Mouse (Mus musculus): ENCODE results near the gene Wfdc1. TPM values are rescaled to one million over a fixed set of nuclear protein-coding genes. Genes with fewer than 3 reads are reported as not detected.

Gene Wfdc1
- polyA plus RNA-seq, 1 experiment, result 41.3 TPM

DNA sequence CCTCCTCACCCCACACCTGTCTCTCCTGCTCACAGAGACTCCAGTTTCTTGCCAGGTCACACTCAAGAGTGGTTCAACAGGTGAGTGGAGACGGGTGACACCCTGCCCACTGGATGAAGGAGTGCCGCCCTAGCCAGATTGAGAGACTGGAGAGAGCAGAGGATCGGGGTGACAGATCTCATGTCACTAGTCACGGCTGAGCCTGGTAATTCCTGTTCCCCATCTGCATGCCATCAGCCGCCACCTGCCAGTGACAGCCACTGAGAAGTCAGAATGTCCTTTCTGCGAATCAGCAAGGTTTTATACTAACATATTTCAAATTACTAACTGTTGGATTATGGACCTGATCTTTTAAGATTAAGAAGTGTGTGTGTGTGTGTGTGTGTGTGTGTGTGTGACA is 24.4 kb downstream of the Wfdc1 start:
- DNase-seq (ENCODE audit: low read depth), result no peak

DNA sequence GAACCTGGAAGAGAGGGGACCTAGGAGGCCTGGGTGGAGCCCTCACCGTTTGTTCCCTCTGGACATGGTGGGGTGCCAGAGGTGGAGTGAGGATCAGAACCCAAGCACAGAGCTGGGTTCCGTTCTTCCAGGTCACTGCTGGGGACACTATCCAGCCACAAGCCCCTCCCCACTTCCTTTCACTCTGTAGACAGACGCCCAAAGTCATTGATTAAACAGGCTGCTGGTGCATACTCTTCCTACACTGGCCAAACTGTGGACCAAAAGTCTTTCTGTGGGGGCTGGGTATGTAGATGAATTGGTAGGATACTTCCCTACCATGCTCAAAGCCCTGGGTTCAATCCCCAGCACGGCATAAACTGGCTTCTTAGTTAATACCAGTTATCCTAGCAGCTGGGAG is 25.8 kb downstream of the Wfdc1 start:
- no peak for DNase-seq (ENCODE audit: low read depth)

GRCm38 (mm10) chr8:119694696-119695095 is 28.5 kb downstream of the Wfdc1 start:
- no peak for DNase-seq (ENCODE audit: low read depth)

- no peak for DNase-seq (ENCODE audit: low read depth)
Observed at GRCm38 (mm10) chr8:119697163-119697562, 31.0 kb downstream of the Wfdc1 start.

DNA sequence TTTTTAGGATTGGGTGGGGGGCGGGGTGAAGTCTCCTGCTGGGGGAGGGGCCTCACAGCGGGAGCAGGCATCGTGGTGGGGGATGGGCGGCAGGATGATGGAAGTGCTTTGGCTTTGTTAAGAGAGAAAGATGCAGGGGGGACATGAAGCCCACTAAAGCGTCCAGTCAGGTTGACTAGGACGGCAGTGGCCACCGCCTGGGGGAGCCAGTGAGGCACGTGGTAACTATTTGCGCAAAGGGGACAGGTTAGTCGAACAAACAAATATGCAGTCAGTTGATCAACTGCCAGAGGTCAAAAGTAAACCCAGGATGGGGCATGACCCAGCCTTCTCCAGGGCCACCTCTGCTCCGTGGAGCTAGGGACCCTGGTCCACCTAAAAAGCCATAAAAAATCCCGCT is 32.8 kb downstream of the Wfdc1 start:
- DNase-seq (ENCODE audit: low read depth), result no peak

DNA sequence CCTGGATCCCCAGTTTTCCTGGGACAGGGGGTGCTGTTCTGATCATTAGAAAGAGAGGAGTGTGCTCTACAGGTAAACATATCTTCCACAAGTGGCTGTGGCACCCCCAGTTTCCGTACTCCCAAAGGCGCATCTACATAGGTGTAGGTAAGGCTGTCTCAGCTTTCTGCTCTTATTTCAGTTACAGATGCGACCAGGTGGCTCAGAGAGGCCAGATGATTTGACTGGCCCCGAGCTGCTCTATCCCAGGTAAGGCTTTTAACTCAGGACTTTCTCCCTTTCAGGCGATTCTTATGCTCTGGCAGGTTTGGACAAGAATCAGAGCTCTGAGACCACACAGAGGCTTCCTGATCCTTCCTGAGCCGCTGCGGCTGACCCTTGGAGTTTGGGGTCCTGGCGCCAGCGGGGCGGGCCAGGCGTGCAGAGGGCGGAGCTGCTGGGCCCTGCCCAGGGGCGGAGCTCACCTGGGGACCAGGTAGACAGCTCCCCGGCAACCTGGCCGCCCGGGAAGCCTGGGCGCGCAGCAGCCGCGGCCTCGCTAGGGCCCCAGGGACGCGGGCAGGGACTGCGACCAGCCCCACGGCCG is 33.5 kb downstream of the Wfdc1 start, which contains the start of gene Atp2c2:
Gene Atp2c2, plus strand, starts transcription at position 461 of the 586 bp plus-strand sequence.
- no peak for DNase-seq (ENCODE audit: low read depth)

DNA sequence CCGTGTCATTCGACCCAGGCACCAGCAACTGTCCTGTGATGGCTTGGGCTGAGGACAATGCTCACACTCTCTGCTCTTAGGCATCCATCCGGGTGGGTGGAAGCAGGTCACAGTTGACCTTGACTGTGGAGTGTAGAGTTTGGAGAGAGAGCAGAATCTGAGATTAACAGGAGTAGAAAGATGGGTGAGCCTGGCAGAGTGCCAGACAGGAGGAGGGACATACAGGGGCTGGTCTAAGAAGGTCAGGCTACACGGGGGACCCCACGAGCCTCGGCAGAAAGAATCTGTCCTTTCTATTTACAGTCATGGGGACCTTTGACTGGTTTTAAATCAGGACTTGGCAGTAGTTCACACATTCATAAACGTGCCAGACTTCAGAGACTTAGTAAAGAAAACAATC is 36.8 kb downstream of the Wfdc1 start:
- DNase-seq (ENCODE audit: low read depth), result no peak

- DNase-seq (ENCODE audit: low read depth), result no peak
Observed at GRCm38 (mm10) chr8:119707146-119707545, 41.0 kb downstream of the Wfdc1 start.

GRCm38 (mm10) chr8:119708471-119708870 is 42.3 kb downstream of the Wfdc1 start:
- no peak for DNase-seq (ENCODE audit: low read depth)

- DNase-seq (ENCODE audit: low read depth), result peak; percentile 59
Observed at GRCm38 (mm10) chr8:119708878-119709702, 42.9 kb downstream of the Wfdc1 start.

- DNase-seq (ENCODE audit: low read depth), result peak; percentile 83
Observed at GRCm38 (mm10) chr8:119709703-119710093, 43.5 kb downstream of the Wfdc1 start.

- DNase-seq (ENCODE audit: low read depth), result no peak
Observed at GRCm38 (mm10) chr8:119712226-119712625, 46.1 kb downstream of the Wfdc1 start.

- no peak for DNase-seq (ENCODE audit: low read depth)
Observed at GRCm38 (mm10) chr8:119713421-119713820, 47.3 kb downstream of the Wfdc1 start.

DNA sequence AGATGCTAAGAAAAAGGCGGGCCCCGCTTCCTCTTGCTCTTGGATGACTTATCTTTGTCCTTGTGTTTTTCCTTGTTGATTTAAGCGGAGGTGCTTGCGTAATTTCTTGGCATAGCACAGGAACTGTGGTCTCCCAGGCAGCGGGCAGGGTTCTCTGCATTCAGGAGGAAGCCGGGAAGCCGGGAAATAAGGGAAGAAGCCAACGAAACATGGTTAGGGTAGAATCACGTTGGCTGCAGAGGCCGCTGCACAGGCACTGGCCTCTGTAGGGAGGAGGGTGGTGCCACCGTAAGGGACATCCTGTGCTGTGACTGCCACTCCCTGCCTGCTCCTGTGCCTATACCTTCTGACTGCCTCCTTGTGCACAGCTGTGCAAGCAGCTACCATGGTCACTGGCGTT is 49.1 kb downstream of the Wfdc1 start:
- DNase-seq (ENCODE audit: low read depth), result no peak

DNA sequence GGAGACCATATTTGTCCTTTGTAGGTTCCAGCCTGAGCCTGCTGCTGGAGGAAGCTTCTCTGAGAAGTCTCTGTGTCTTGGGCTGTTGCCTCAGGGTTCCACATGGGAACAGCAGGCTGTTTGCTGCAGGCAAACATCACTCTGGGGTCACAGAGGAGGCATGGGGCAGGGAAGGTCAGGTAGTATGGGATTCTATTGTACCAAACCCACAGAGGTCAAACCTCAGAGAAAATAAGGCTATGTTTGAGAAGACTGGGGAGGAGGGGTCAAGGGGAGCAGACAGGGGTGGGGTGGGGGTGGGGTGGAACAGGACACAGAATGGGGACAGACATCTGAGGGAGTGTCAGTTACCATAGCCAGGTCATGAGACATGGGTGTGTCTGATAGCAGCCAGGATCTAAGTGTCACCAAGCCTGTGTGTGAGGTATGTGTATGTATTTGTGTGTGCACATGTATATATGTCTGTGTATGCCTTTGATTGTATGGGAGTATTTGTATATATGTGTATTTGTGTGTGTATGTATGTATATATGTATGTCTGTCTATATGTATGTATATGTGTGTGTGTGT is 50.6 kb downstream of the Wfdc1 start:
- DNase-seq (ENCODE audit: low read depth), result no peak

- DNase-seq (ENCODE audit: low read depth), result no peak
Observed at GRCm38 (mm10) chr8:119717765-119718164, 51.6 kb downstream of the Wfdc1 start.

GRCm38 (mm10) chr8:119719011-119719501 is 52.9 kb downstream of the Wfdc1 start:
- DNase-seq (ENCODE audit: low read depth), result no peak

DNA sequence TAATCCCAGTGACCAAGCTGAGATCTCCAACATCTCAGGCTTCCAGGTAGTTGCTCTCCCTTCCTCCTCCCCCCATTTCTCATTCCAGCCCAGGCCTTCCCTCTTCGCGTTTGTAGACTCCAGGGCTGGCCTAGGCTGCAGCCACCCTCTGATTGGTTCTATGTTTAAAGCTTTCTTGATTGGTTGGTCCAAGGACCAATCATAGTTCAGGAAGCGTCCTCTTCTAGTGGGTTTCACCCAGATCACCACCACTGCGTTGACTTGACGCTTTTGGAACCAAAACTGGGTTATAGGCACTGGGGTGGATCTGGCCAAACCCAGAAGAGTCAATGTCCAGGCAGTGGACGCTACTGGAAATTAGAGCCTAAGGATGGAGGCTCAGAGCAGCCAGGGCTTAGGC is 56.2 kb downstream of the Wfdc1 start:
- DNase-seq (ENCODE audit: low read depth), result no peak

GRCm38 (mm10) chr8:119723676-119724075 is 57.5 kb downstream of the Wfdc1 start:
- no peak for DNase-seq (ENCODE audit: low read depth)

GRCm38 (mm10) chr8:119724596-119724995 is 58.4 kb downstream of the Wfdc1 start:
- no peak for DNase-seq (ENCODE audit: low read depth)

- no peak for DNase-seq (ENCODE audit: low read depth)
Observed at GRCm38 (mm10) chr8:119727093-119727492, 60.9 kb downstream of the Wfdc1 start.

GRCm38 (mm10) chr8:119728351-119728895 is 62.3 kb downstream of the Wfdc1 start:
- no peak for DNase-seq (ENCODE audit: low read depth)

DNA sequence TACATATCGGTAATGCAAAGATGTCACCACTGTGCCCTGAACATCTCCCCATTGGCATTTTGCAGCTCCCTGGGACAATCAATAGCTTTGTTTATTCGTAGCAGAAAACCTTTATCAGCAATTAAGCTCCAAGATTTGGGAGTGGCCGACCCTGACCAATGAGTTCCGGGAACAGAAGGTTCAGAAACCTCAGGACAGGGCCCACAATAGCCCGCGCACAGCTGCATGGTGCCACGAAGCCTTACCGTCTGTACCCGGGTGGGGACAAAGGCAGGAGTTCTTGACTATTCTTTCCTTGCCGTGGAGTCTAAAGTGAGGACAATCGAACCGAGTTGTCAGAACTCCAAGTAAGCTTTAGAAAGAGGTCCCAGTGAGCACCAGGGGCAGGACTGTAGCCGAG is 65.9 kb downstream of the Wfdc1 start:
- DNase-seq (ENCODE audit: low read depth), result no peak

All from gonadal fat pad, adult 2 months (tissue).